Mouse (Mus musculus) heart, adult 2 months (tissue): ENCODE data around the gene Pla2g3. TPM values are rescaled to one million over a fixed set of nuclear protein-coding genes. Genes with fewer than 3 reads are reported as not detected.

Source experiments
- DNase-seq, 2 experiments: peaks; one replicate each; pipeline ENCODE4 v3.0.0; 2021
- H3K27ac ChIP-seq: fragments of 200-600 bp; 2 replicates; pipeline ENCODE4 v1.8.1; 2022
- H3K27me3 ChIP-seq: fragments of 200-500 bp; 2 replicates; pipeline ENCODE4 v1.6.1; 2012; ENCODE audit warnings: mild to moderate bottlenecking, low read length, inconsistent platforms, mixed read lengths; ENCODE audit not compliant: control insufficient read depth, insufficient read depth
- H3K36me3 ChIP-seq: fragments of 200-500 bp; 2 replicates; pipeline ENCODE4 v1.6.1; 2012; ENCODE audit warnings: low read length, inconsistent platforms; ENCODE audit not compliant: control insufficient read depth, insufficient read depth
- H3K4me1 ChIP-seq: fragments of 200-500 bp; 2 replicates; pipeline ENCODE4 v1.6.1; 2011; ENCODE audit warnings: low read length; ENCODE audit not compliant: control insufficient read depth, insufficient read depth
- H3K4me3 ChIP-seq: fragments of 200-600 bp; 2 replicates; pipeline ENCODE4 v1.8.1; 2022
- H3K79me2 ChIP-seq: fragments of 200-500 bp; replicated peaks from 2 replicates; pipeline ENCODE4 v1.6.1; 2012; ENCODE audit warnings: mild to moderate bottlenecking, inconsistent platforms, low read length, moderate library complexity, mixed read lengths; ENCODE audit not compliant: control insufficient read depth, insufficient read depth
- H3K9ac ChIP-seq: fragments of 200-500 bp; 2 replicates; pipeline ENCODE4 v1.6.1; 2012; ENCODE audit warnings: low read depth, mild to moderate bottlenecking, control low read depth, inconsistent platforms, low read length, mixed read lengths
- CTCF ChIP-seq: fragments of 200-600 bp; IDR thresholded peaks from 2 replicates; pipeline ENCODE4 v1.8.1; 2022; ENCODE audit warnings: antibody characterized with exemption, mild to moderate bottlenecking, moderate library complexity
- EP300 ChIP-seq: fragments of 200-500 bp; IDR thresholded peaks from 2 replicates; pipeline ENCODE4 v1.6.1; 2011; ENCODE audit warnings: low read depth, low read length, control low read depth; ENCODE audit not compliant: insufficient read depth
- POLR2A ChIP-seq: fragments of 200-500 bp; IDR thresholded peaks from 2 replicates; pipeline ENCODE4 v1.6.1; 2011; ENCODE audit warnings: mild to moderate bottlenecking, low read depth, low read length, control low read depth; ENCODE audit not compliant: insufficient read depth
- WGBS: fragments of 180-500 bp; shearing (Covaris S2); methylation state at CpG from one replicate; pipeline ENCODE4 v1.1.7; 2018; 5-methylcytosine and 5-hydroxymethylcytosine counted together
- intact Hi-C: fragments of 180-260 bp; cut with DNase I; formaldehyde crosslinking; loops from one replicate; pipeline ENCODE4 v1.15.1; 2025
- polyA plus RNA-seq: library from polyadenylated mRNA; depleted of rRNA; stranded (reverse); fragments of >200 nt; gene quantifications from 2 replicates; pipeline ENCODE4 v1.2.3, GENCODE M21; 2012
- total RNA-seq, 2 experiments: library from RNA; stranded (reverse); gene quantifications; 2 replicates each; pipeline ENCODE4 v1.2.3; 2021

Pla2g3 gene
- total and polyA plus RNA-seq, 3 experiments, result 0.09 to 0.25 TPM; not detected in 1

- TF ChIP-seq EP300 (no peak), CTCF (no peak), POLR2A (no peak)
- intact Hi-C loops, result loop anchor here (1.0 to 5.0 kb wide), 4 partner anchors 43 to 197 kb away; partner anchors contain the start of genes Morc2a and Pik3ip1
- peaks cover 6% of the 10 kb centered on the region; the same call in 1 of the 2 replicates for H3K79me2 ChIP-seq
- no peak for DNase-seq
- H3K27ac ChIP-seq, result peak overlapping the region; percentile 90
- peaks cover 8% of the 10 kb centered on the region for H3K4me1 ChIP-seq
- H3K36me3 ChIP-seq, result no peaks in the 10 kb centered on the region; the same call in 1 of the 2 replicates
- no peaks in the 10 kb centered on the region for H3K27me3 ChIP-seq
- WGBS, result 0% methylated on average over 20 of the region's 20 CpGs
- H3K4me3 ChIP-seq, result peak overlapping the region; percentile 65
- H3K9ac ChIP-seq, result peak overlapping the region; percentile 86
Observed at GRCm38 (mm10) chr11:3451701-3452163, 36.4 kb upstream of the Pla2g3 start.

DNA sequence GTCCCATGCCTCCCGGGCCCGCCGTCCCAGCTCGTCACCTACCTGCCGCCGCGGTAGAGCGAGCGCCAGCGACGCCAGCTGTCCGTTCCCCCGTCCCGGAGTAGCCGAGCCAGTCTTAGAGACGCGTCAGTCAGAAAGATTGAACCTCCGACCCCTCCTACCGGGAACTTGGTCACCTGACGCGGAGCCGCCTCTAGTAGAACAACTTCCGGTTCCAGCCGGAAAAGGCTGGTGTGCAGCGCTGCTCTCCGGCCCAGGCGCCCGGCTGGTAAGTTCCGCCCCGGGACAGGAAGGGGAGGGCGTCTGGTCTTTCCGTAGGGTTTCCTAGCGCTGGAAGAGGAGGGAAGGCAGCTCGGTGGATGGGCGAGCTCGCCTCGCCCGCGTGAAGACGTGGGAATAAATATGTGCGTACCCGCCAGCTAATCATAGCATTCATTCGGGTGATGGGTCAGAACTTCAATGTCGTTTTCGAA is 35.9 kb upstream of the Pla2g3 start, which contains the start of gene Rnf185:
Gene Rnf185, minus strand, starts transcription at position 197 of the 473 bp plus-strand sequence.
- no peaks in the 10 kb centered on the region for H3K36me3 ChIP-seq
- 0 out of 2 replicates have a peak, but pooled peaks cover 4% of the 10 kb centered on the region for H3K79me2 ChIP-seq
- peak; percentile 91 to 96 for DNase-seq
- H3K27ac ChIP-seq, result peak within 1 kb of the TSS; percentile 90
- under 1% methylated on average over 45 of the region's 45 CpGs for WGBS
- peak; percentile 30 for TF ChIP-seq CTCF
- peak; percentile 92 for TF ChIP-seq POLR2A
- TF ChIP-seq EP300, result peak; percentile 75
- H3K4me1 ChIP-seq, result peaks cover 7% of the 10 kb centered on the region
- peak within 1 kb of the TSS; percentile 65 for H3K4me3 ChIP-seq
- H3K27me3 ChIP-seq, result no peaks in the 10 kb centered on the region
- intact Hi-C loops, result loop anchor here (1.0 to 5.0 kb wide), 3 partner anchors 44 to 197 kb away; partner anchors contain the start of genes Morc2a and Pik3ip1
- H3K9ac ChIP-seq, result peak within 1 kb of the TSS; percentile 86

DNA sequence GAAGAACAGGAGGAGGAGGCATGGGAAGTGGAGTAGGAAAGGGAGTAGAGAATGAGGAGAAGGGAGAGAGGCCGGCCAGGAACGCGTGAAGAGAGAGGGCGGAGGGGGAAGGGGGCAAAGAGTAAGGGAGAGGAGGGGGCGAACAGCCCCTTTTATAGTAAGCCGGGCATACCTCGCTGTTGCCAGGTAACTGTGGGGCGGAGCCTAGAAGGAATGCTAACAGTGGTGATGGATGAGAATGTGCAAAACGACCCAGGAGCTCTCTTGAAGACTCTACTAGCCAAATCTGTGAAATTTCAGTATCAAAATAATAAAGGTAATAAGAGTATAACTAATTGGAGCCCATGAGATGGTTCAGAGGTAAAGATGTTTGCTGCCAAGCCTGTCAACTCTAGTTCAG is 35.3 kb upstream of the Pla2g3 start:
- Histone ChIP-seq H3K9ac (peak overlapping the region; percentile 60), H3K79me2 (0 out of 2 replicates have a peak, but pooled peaks cover 3% of the 10 kb centered on the region), H3K27me3 (no peaks in the 10 kb centered on the region), H3K4me1 (peaks cover 7% of the 10 kb centered on the region), H3K27ac (peak overlapping the region; percentile 90), H3K36me3 (no peaks in the 10 kb centered on the region), H3K4me3 (peak overlapping the region; percentile 65)
- intact Hi-C loops, result loop anchor here (1.0 to 5.0 kb wide), 3 partner anchors 44 to 196 kb away; partner anchors contain the start of genes Morc2a and Pik3ip1
- no peak for TF ChIP-seq EP300
- no peak for TF ChIP-seq POLR2A
- TF ChIP-seq CTCF, result no peak
- DNase-seq, result peak; percentile 10 to 32
- 0% methylated on average over 8 of the region's 9 CpGs for WGBS

GRCm38 (mm10) chr11:3453467-3453866 is 34.6 kb upstream of the Pla2g3 start:
- H3K4me1 ChIP-seq, result peaks cover 7% of the 10 kb centered on the region
- 0 out of 2 replicates have a peak overlapping the region, but pooled peaks have one; percentile 30 for H3K9ac ChIP-seq
- TF ChIP-seq CTCF (peak; percentile 43), POLR2A (no peak), EP300 (no peak)
- 44% methylated on average over 6 of the region's 6 CpGs for WGBS
- no peaks in the 10 kb centered on the region for H3K36me3 ChIP-seq
- H3K27me3 ChIP-seq, result no peaks in the 10 kb centered on the region
- 0 out of 2 replicates have a peak, but pooled peaks cover 2% of the 10 kb centered on the region for H3K79me2 ChIP-seq
- intact Hi-C loops, result loop anchor here (2.0 to 5.0 kb wide), 2 partner anchors 121 to 195 kb away; partner anchors contain the start of genes Morc2a and Pik3ip1
- no peak overlapping the region for H3K27ac ChIP-seq
- H3K4me3 ChIP-seq, result no peak overlapping the region
- no peak for DNase-seq

- Histone ChIP-seq H3K27me3 (no peaks in the 10 kb centered on the region), H3K4me1 (peaks cover 7% of the 10 kb centered on the region), H3K36me3 (no peaks in the 10 kb centered on the region), H3K79me2 (0 out of 2 replicates have a peak, but pooled peaks cover 2% of the 10 kb centered on the region), H3K9ac (no peak overlapping the region), H3K27ac (no peak overlapping the region), H3K4me3 (no peak overlapping the region)
- no peak for DNase-seq
- intact Hi-C loops, result loop anchor here (5.0 kb wide), 1 partner anchor 122 kb away; the partner anchor contains the start of gene Pik3ip1
- TF ChIP-seq POLR2A (no peak), CTCF (no peak), EP300 (no peak)
- 93% methylated on average over 3 of the region's 3 CpGs for WGBS
Observed at GRCm38 (mm10) chr11:3454506-3454905, 33.6 kb upstream of the Pla2g3 start.

- no peak for TF ChIP-seq POLR2A
- peak; percentile 82 for TF ChIP-seq CTCF
- Histone ChIP-seq H3K4me1 (peaks cover 3% of the 10 kb centered on the region), H3K9ac (no peak overlapping the region), H3K27me3 (no peaks in the 10 kb centered on the region), H3K27ac (no peak overlapping the region), H3K36me3 (no peaks in the 10 kb centered on the region), H3K79me2 (0 out of 2 replicates have a peak, but pooled peaks cover 2% of the 10 kb centered on the region), H3K4me3 (no peak overlapping the region)
- intact Hi-C loops, result no loop called here
- peak; percentile 43 to 69 for DNase-seq
- WGBS, result 14% methylated on average over 1 of the region's 1 CpGs
Observed at GRCm38 (mm10) chr11:3456354-3456753, 31.7 kb upstream of the Pla2g3 start.
